Mouse (Mus musculus) induced T-regulatory cell, adult 2 months (primary cell): ENCODE data around the gene Pgd.

Experiments
- DNase-seq: peaks from one replicate; pipeline ENCODE4 v3.0.0-alpha.2; 2012; ENCODE audit warnings: low read depth

The Pgd gene

DNA sequence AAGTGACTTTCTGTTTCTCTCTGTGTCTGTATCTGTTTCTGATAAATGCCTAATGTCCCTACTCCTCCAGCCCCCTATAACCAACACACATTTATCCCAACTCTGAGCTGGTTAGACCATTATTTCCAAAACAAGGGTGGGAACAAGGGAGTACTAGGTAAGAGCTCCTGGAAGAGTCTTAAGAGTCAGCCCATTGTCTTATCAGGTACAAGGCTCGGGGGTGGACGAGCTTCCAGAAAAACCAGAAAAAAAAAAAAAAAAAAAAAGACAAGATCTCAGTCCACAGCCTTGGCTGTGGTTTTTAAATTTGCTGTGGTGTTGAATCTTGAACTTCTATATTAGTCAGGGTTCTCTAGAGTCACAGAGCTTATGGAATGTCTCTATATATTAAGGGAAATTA, 1.4 kb upstream of the Pgd start:
- DNase-seq = no peak

DNA sequence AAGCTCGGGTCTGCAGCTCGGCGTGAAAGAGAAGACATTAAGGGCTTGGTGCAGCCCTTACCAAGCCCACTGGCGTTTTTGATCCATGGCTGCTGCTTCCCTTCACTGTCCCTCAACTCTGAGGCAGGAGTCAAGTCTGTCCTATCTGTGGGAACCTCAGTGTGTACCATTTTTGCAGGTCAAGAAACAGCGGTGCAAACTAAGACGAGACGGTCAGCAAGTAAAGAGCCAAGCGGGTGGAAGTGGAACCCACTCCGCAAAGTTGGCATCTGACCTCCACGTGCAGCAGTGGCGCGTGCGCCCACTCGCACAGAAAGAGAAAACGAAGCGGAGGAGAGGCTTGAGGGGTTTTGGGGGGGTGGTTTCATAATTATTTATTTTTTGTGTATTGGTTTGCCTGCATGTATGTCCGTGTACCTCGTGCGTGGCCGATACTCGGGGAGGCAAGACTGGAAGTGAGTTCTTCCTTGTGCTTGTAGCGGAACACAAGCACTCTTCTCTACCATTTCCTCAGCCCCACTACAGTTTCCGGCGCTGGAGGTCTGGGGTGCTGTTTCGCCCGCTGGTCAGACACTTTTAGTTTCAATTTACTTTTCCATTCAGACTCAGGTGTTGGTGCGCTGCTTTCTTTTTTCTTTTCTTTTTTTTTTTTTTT, 513 bp upstream of the Pgd start:
- DNase-seq = peak; percentile 80

DNA sequence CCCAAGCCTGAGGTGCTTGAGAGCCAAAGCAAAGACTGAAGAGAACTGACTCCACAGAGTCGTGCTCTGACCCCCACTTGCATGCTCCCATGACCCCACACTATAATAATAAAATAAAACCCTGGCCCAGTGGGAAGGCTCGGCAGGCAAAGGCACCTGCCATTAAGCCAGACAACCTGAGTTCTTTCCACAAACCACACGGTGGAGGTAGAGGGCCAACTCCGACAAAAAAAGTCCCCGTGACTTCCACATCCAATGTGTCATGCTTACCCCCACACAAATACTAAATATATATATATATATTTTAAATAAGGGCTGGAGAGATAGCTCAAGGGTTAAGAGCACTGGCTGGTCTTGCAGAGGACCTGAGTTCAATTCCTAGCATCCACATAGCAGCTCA, 2.4 kb downstream of the Pgd start:
- DNase-seq = no peak

DNA sequence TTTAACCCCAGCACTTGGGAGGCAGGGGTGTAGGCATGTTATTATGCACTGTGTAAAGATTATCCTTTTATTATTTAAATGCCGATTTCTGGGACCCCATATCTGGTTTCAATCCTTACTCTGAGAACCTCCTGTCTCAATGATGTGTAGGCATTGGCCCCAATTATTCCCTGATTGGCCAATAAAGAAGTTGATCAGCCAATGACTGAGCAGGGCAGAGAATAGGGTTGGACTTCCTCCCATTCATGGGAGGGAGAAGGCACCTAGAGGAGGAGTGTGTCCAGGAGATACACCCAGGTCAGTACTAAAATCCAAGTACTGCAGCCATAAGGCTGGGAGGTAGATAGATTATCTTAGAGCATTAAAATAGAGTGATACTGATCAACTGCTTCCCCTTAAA, 3.4 kb downstream of the Pgd start:
- no peak for DNase-seq

- no peak for DNase-seq
These were observed 5.4 kb downstream of the Pgd start for GRCm38 (mm10) chr4:149161166-149161565.

DNA sequence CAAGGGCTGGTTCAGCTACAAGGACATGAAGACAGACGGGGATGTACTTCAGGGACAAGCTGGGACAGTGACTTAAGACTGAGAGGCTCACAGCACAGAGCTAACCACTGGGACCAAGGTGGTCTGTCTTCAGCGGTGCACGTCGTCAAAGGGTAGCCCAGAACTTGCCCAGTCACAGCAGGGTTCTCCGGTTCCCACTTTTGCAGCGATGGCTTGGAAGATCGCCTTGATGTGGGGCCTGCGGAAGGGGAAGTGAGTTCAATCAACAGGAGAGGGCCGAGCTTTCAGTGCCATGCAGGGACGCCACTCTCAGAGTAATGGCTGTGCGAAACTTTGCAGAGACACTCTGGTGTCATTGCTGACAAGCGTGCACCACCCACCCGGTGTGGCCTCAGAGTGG, 6.7 kb downstream of the Pgd start:
- no peak for DNase-seq

DNA sequence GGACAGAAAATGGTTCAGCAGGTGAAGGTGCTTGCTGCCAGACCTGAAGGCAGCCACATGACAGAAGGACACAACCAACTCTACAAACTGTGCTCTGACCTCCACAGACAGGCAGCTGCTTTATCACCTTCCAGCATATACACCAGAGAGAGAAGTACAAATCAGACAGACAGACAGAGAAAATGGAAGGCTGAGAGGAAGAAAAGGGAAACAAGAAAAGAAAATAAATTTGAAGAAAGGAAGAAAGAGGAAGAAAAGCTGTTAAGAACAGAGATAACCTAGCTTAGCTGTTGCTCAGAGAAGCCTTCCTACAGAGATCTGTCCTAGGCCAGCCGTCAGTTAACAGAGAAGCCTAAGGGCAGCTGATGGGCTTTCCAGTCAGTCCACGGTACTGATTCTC, 7.4 kb downstream of the Pgd start:
- no peak for DNase-seq

DNA sequence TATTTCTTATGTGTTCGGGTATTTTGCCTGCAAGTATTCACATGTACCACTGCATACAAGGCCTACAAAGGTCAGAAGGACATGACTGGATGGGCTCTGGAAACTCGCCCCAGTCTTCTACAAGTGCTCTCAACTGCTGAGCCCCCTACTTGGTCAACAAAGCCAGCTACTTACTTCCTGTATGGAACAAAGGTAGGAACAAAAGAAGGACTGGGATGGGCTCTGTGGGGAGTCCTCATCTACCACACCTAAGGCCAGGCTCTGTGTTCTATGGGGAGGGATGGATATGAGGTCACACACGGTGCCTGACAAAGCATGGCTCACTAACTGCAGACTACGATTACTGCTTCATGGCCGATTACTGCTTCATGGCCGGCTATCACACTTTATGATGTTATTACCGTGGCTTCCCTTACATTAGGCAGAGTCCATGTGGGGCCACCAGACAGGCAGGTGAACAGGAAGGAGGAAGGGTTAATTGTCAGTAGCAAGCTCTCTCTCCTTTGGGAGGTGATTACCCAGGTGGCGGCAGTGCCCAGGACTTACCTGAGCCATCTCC, 9.1 kb downstream of the Pgd start:
- DNase-seq = no peak

DNA sequence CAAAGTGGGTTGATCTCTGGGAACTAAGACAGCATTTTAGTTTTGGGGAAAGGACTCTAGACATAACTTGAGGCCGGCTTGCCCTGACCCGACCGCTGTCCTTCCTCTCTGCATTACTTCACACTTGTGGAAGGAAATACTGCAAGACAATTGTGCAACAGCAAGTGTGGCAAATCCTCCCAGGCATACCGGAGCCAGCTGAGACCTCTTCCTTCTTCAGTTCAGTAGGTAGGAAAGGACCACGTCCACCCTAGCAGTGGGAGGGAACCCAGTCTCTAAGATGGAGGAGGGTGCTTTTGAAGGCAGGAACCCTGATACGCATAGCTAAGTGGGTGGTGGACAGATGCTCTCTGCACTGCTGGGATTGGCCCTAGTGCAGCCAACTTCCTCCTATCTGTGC, 10.9 kb downstream of the Pgd start:
- DNase-seq = no peak

- no peak for DNase-seq
These were observed 11.7 kb downstream of the Pgd start for GRCm38 (mm10) chr4:149154859-149155258.

- DNase-seq = no peak
These were observed 15.8 kb downstream of the Pgd start for GRCm38 (mm10) chr4:149150721-149151120.

GRCm38 (mm10) chr4:149150256-149150655, 16.3 kb downstream of the Pgd start:
- DNase-seq = no peak

- no peak for DNase-seq
These were observed 17.0 kb downstream of the Pgd start for GRCm38 (mm10) chr4:149149611-149150010.

- DNase-seq = no peak
These were observed 17.4 kb downstream of the Pgd start for GRCm38 (mm10) chr4:149149196-149149595.

DNA sequence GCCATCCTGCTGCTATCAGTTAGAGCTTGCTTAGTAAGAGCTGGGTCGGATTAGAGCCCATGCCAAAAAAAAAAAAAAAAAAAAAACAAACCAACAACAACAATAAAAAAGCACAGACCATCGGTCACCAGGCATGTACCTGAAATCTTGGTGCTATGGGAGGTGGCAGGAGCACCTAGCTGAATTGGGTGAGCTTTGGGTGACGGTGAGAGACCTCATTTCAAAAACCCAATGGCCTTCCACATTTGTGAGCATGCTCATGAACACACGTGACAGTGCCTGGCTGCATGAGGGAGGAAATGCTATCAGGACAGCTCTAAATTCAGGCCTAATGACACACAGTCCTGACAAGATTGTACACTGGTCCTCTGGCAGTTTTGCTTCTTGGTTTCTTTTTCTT, 18.5 kb downstream of the Pgd start:
- DNase-seq = no peak

DNA sequence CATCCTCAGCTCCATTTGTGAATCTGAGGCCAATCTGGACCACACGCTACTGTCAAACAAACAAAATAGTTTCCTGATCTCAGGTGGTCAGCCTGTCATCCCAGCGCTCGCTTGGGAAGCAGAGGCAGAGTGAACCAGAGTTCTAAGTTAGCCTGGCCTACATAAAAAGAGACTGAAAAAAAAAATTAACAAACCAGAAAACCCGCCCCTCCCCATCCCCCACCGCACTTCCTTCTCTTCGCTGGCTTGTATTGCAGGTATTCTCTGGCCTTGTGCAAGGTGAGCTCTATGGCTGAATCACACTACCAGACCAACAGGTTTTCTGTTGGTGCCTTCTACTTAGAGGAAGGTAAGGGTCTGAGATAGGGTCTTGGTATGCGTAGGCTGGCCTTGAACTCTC, 19.0 kb downstream of the Pgd start:
- DNase-seq = no peak

- DNase-seq = no peak
These were observed 21.4 kb downstream of the Pgd start for GRCm38 (mm10) chr4:149145151-149145550.

GRCm38 (mm10) chr4:149144459-149144858, 22.1 kb downstream of the Pgd start:
- peak; percentile 91 for DNase-seq

- DNase-seq = no peak
These were observed 23.0 kb downstream of the Pgd start for GRCm38 (mm10) chr4:149143594-149143993.

GRCm38 (mm10) chr4:149138515-149138914, 28.1 kb downstream of the Pgd start:
- DNase-seq = no peak

DNA sequence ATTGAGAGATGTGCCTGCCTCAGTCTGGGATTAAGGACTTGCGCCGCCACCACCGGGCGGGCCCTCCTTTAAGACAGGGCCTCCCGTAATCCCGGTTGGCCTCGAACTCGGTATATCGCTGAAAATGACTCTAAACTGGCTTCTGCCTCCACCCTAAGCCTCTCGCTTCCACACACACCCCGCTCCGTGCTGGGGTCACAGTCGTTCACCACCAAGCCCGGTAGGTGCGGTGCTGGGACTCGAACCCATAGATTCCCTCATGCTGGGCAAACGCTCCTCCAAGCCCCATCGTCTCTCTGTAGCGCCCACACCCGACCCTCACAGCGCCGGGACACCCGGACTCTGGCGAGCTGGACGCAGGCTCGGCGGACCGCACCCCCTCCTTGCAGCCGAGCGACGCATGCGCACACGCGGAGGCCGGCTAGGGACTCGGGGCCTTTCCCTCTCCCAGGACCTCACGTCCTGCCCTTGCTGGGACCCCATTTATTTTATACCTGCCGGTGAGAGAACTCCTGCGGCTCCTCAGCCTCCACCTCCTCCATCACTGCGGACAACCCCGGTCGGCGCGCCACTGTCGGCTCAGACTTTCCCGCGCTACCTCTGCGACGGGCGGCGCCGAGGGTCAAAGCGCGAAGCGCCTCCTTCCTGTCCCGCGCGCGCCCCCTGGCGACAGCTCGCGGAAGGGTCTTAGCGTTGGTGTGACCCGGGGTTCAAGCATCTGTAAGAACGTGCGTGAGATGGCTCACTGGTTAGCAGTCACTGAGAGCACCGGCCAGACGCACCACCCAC, 29.4 kb downstream of the Pgd start, which contains the start of gene Cenps:
Cenps (minus strand) TSS at position 648 of the 789 bp plus-strand sequence.
- DNase-seq = peak; percentile 92

- peak; percentile 5 for DNase-seq
These were observed 30.3 kb downstream of the Pgd start for GRCm38 (mm10) chr4:149136116-149136850.

DNA sequence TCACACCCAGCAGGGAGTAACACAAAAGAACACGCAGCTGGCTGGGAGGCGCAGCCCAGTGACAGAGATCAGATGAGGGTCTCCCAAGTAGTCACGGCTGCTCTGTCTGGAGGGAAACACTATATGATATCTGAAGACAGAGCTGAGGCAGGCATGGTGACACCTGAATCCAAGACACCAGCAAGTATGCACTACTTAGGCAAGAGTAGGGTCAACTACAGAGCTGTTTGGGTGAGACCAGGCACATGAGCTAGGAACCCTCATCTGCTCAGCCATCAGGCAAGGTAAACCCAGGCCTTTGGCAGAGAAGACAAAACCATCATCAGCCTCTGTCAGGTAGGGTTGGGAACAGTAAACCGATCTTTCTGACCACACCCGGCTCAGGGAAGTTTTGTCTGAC, 33.2 kb downstream of the Pgd start:
- DNase-seq = no peak
